Mouse (Mus musculus) CH12.LX (cell line): Measurements from ENCODE around the gene Sf3a3. TPM values are rescaled to one million over a fixed set of nuclear protein-coding genes. Genes with fewer than 3 reads are reported as not detected.
"Not testable (repeated sequence)": the region's sequence is repeated elsewhere in the genome, so short reads cannot be mapped to it uniquely, and the experiment has no call there.

Experiments used
- DNase-seq: peaks from one replicate; pipeline ENCODE4 v3.0.0-alpha.2; 2013; ENCODE audit errors: extremely low read depth
- H3K27ac ChIP-seq: 2 replicates; pipeline ENCODE4 v1.5.1; 2012; ENCODE audit warnings: low read depth, mild to moderate bottlenecking, control low read depth, moderate library complexity; ENCODE audit not compliant: insufficient read depth
- H3K27me3 ChIP-seq: replicated peaks from 2 replicates; pipeline ENCODE3; 2012; ENCODE audit warnings: inconsistent platforms
- H3K36me3 ChIP-seq, 2 experiments: replicated peaks in 1 of 2; 2 replicates each; pipeline versions ENCODE3 to v1.6.1; 2012; ENCODE audit warnings: inconsistent platforms in 1 of 2, low read length in 1 of 2, mild to moderate bottlenecking in 1 of 2, mixed read lengths in 1 of 2, moderate library complexity in 1 of 2; ENCODE audit not compliant: control insufficient read depth in 1 of 2, insufficient read depth in 1 of 2
- H3K4me1 ChIP-seq, 2 experiments: 2 replicates each; pipeline ENCODE4 v1.6.1; 2012; ENCODE audit warnings: inconsistent platforms in 1 of 2, moderate library complexity in 1 of 2; ENCODE audit not compliant: insufficient read depth in 2 of 2, control insufficient read depth in 1 of 2
- H3K4me2 ChIP-seq: 2 replicates; pipeline ENCODE4 v1.6.1; 2012; ENCODE audit warnings: low read depth, mild to moderate bottlenecking, control low read depth; ENCODE audit not compliant: poor library complexity, insufficient read depth, severe bottlenecking
- H3K4me3 ChIP-seq, 3 experiments: fragments of 150-350 bp in 1 of 3; sonication (generic) in 1 of 3; replicated peaks in 1 of 3; 2 replicates each; pipeline versions ENCODE3 to v1.5.1; 2011 to 2012; ENCODE audit warnings: low read depth in 2 of 3, low read length in 2 of 3, mild to moderate bottlenecking in 2 of 3, moderate library complexity in 2 of 3, control low read depth in 1 of 3, improper control_type of control experiment in 1 of 3, inconsistent platforms in 1 of 3, mixed read lengths in 1 of 3; ENCODE audit not compliant: poor library complexity in 1 of 3
- H3K79me2 ChIP-seq: replicated peaks from 2 replicates; pipeline ENCODE4 v1.6.1; 2012; ENCODE audit warnings: mild to moderate bottlenecking, moderate library complexity; ENCODE audit not compliant: control insufficient read depth, poor library complexity, insufficient read depth, severe bottlenecking; ENCODE audit errors: extremely low read depth
- H3K9ac ChIP-seq: 2 replicates; pipeline ENCODE4 v1.6.1; 2012; ENCODE audit warnings: low read depth, mild to moderate bottlenecking, control low read depth, moderate library complexity; ENCODE audit not compliant: insufficient read depth
- H3K9me3 ChIP-seq: replicated peaks from 2 replicates; pipeline ENCODE3; 2012; ENCODE audit warnings: low read length, inconsistent platforms, mixed read lengths
- BHLHE40 ChIP-seq: IDR thresholded peaks from 2 replicates; pipeline ENCODE4 v1.6.1; 2011; ENCODE audit warnings: mild to moderate bottlenecking, low read depth, low read length, improper control_type of control experiment
- CHD1 ChIP-seq: IDR thresholded peaks from 2 replicates; pipeline ENCODE4 v1.6.1; 2012; ENCODE audit warnings: low read depth, low read length, improper control_type of control experiment, inconsistent platforms
- E2F4 ChIP-seq: IDR thresholded peaks from 2 replicates; pipeline ENCODE4 v1.6.1; 2011; ENCODE audit warnings: low read depth, low read length, improper control_type of control experiment; ENCODE audit not compliant: insufficient replicate concordance
- ETS1 ChIP-seq: conservative IDR thresholded peaks from 2 replicates; pipeline ENCODE4 v1.6.1; 2012; ENCODE audit warnings: low read depth, mild to moderate bottlenecking, inconsistent platforms, low read length, improper control_type of control experiment, moderate library complexity
- HCFC1 ChIP-seq: IDR thresholded peaks from 2 replicates; pipeline ENCODE4 v1.6.1; 2012; ENCODE audit warnings: low read depth, mild to moderate bottlenecking, inconsistent platforms, low read length, improper control_type of control experiment
- IRF4 ChIP-seq: IDR thresholded peaks from 2 replicates; pipeline ENCODE4 v1.6.1; 2014; ENCODE audit warnings: low read depth, mild to moderate bottlenecking, inconsistent platforms, low read length, improper control_type of control experiment
- JUN ChIP-seq: IDR thresholded peaks from 2 replicates; pipeline ENCODE4 v1.6.1; 2011; ENCODE audit warnings: low read depth, mild to moderate bottlenecking, low read length, improper control_type of control experiment, moderate library complexity; ENCODE audit not compliant: insufficient read depth
- JUND ChIP-seq: conservative IDR thresholded peaks from 2 replicates; pipeline ENCODE4 v1.6.1; 2011; ENCODE audit warnings: low read depth, low read length, improper control_type of control experiment
- KAT2A ChIP-seq: IDR thresholded peaks from 2 replicates; pipeline ENCODE4 v1.6.1; 2012; ENCODE audit warnings: low read length, improper control_type of control experiment, inconsistent platforms; ENCODE audit not compliant: insufficient replicate concordance
- MAFK ChIP-seq: IDR thresholded peaks from 2 replicates; pipeline ENCODE4 v1.6.1; 2011; ENCODE audit warnings: low read length, improper control_type of control experiment; ENCODE audit not compliant: insufficient replicate concordance
- MAX ChIP-seq: IDR thresholded peaks from 2 replicates; pipeline ENCODE4 v1.6.1; 2011; ENCODE audit warnings: low read length, improper control_type of control experiment
- MAZ ChIP-seq: IDR thresholded peaks from 2 replicates; pipeline ENCODE4 v1.6.1; 2012; ENCODE audit warnings: low read depth, mild to moderate bottlenecking, inconsistent platforms, low read length, improper control_type of control experiment, moderate library complexity
- MEF2A ChIP-seq: IDR thresholded peaks from 2 replicates; pipeline ENCODE4 v1.6.1; 2014; ENCODE audit warnings: low read depth, mild to moderate bottlenecking, inconsistent platforms, low read length, improper control_type of control experiment, borderline replicate concordance
- MYC ChIP-seq: IDR thresholded peaks from 2 replicates; pipeline ENCODE4 v1.6.1; 2011; ENCODE audit warnings: low read depth, mild to moderate bottlenecking, improper control_type of control experiment, low read length
- NELFE ChIP-seq: IDR thresholded peaks from 2 replicates; pipeline ENCODE4 v1.6.1; 2011; ENCODE audit warnings: low read depth, low read length, improper control_type of control experiment
- NRF1 ChIP-seq: IDR thresholded peaks from 2 replicates; pipeline ENCODE4 v1.6.1; 2014; ENCODE audit warnings: low read depth, mild to moderate bottlenecking, inconsistent platforms, low read length, improper control_type of control experiment, moderate library complexity
- PAX5 ChIP-seq: IDR thresholded peaks from 2 replicates; pipeline ENCODE4 v1.6.1; 2012; ENCODE audit warnings: low read length, inconsistent platforms, mixed read lengths
- POLR2A ChIP-seq: IDR thresholded peaks from 2 replicates; pipeline ENCODE4 v1.6.1; 2011; ENCODE audit warnings: low read depth, mild to moderate bottlenecking, improper control_type of control experiment, low read length
- RAD21 ChIP-seq: IDR thresholded peaks from 2 replicates; pipeline ENCODE4 v1.6.1; 2011; ENCODE audit warnings: low read depth, mild to moderate bottlenecking, low read length, improper control_type of control experiment, moderate library complexity
- RCOR1 ChIP-seq: conservative IDR thresholded peaks from 2 replicates; pipeline ENCODE4 v1.6.1; 2012; ENCODE audit warnings: low read depth, mild to moderate bottlenecking, inconsistent platforms, low read length, improper control_type of control experiment
- SIN3A ChIP-seq: IDR thresholded peaks from 2 replicates; pipeline ENCODE4 v1.6.1; 2012; ENCODE audit warnings: low read length, improper control_type of control experiment, inconsistent platforms
- SMC3 ChIP-seq: IDR thresholded peaks from 2 replicates; pipeline ENCODE4 v1.6.1; 2011; ENCODE audit warnings: low read depth, low read length, improper control_type of control experiment
- TBP ChIP-seq: conservative IDR thresholded peaks from 2 replicates; pipeline ENCODE4 v1.6.1; 2011; ENCODE audit warnings: low read depth, low read length, improper control_type of control experiment
- TCF12 ChIP-seq: IDR thresholded peaks from 2 replicates; pipeline ENCODE4 v1.6.1; 2014; ENCODE audit warnings: low read depth, mild to moderate bottlenecking, inconsistent platforms, low read length, improper control_type of control experiment
- USF1 ChIP-seq: IDR thresholded peaks from 2 replicates; pipeline ENCODE4 v1.6.1; 2014; ENCODE audit warnings: low read depth, mild to moderate bottlenecking, inconsistent platforms, low read length, improper control_type of control experiment
- ZC3H11A ChIP-seq: IDR thresholded peaks from 2 replicates; pipeline ENCODE4 v1.6.1; 2012; ENCODE audit warnings: low read depth, mild to moderate bottlenecking, inconsistent platforms, low read length, improper control_type of control experiment
- ZKSCAN1 ChIP-seq: IDR thresholded peaks from 2 replicates; pipeline ENCODE4 v1.6.1; 2012; ENCODE audit warnings: low read depth, inconsistent platforms, low read length, improper control_type of control experiment, borderline replicate concordance
- ZMIZ1 ChIP-seq: IDR thresholded peaks from 2 replicates; pipeline ENCODE4 v1.6.1; 2012; ENCODE audit warnings: low read depth, mild to moderate bottlenecking, inconsistent platforms, low read length, improper control_type of control experiment
- ZNF384 ChIP-seq: IDR thresholded peaks from 2 replicates; pipeline ENCODE4 v1.6.1; 2012; ENCODE audit warnings: low read depth, low read length, improper control_type of control experiment, inconsistent platforms
- dilution Hi-C: fragments of 300-500 bp; cut with MboI; formaldehyde crosslinking; loops from 2 replicates; pipeline ENCODE4 v1.14.3; 2020; ENCODE audit warnings: low sequenced_read_pairs; ENCODE audit not compliant: extremely low pct_unique_long_range_greater_than_20kb, extremely low pct_ligation_motif_present
- in situ Hi-C: fragments of 300-500 bp; cut with MboI; formaldehyde crosslinking; loops from 3 replicates; pipeline ENCODE4 v1.14.3; 2019; ENCODE audit warnings: low sequenced_read_pairs, low pct_ligation_motif_present, low pct_unique_long_range_greater_than_20kb, mixed read lengths
- polyA plus RNA-seq: library from polyadenylated mRNA; unstranded; fragments of >175 nt; gene quantifications from 2 replicates; pipeline ENCODE4 v1.2.1, GENCODE M21; 2012; ENCODE audit warnings: low read depth; ENCODE audit not compliant: insufficient read length
- total RNA-seq, 2 experiments: library from RNA; depleted of rRNA; stranded (reverse); fragments of 300-350 nt in 1 of 2; fragments of >200 nt in 1 of 2; gene quantifications; 2 replicates each; pipeline ENCODE4 v1.2.3; 2012 to 2014

Gene Sf3a3
- total and polyA plus RNA-seq, 3 experiments = 100 to 134 (median 122) TPM

DNA sequence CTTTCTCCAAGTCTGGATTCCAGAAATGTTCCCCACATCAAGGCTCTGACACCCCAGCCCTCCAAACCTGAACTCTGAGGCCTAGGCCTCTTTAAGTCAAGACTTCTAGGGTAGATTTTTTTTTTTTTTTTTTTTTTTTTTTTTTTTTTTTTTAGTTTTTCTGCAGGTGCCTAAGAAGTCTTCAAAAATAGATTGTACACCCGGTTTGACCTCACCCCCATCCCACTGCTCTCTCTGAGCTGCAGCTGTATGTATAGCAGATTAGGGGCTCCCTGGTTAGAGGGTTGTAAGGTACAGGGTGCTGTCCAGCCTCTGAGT lies 6.4 kb upstream of the Sf3a3 start:
- H3K9me3 ChIP-seq, dilution Hi-C loops, DNase-seq, H3K79me2 ChIP-seq, H3K4me3 ChIP-seq, H3K27me3 ChIP-seq: not testable (repeated sequence)
- in situ Hi-C loops = loop anchor here (10.0 kb wide), 1 partner anchor 357 kb away; the partner anchor contains the start of genes Dnali1 and Snip1
- Histone ChIP-seq H3K4me1 (peaks cover 40 to 72% of the 10 kb centered on the region in 2 experiments), H3K4me2 (peak overlapping the region; percentile 58; the same call in 1 of the 2 replicates), H3K36me3 (peaks cover 17 to 24% of the 10 kb centered on the region in 2 experiments), H3K27ac (peak overlapping the region; percentile 90), H3K9ac (peak overlapping the region; percentile 70)
- TF ChIP-seq ZNF384 = peak; percentile 91
- peak; percentile 21; the same call in 1 of the 2 replicates for TF ChIP-seq BHLHE40
- 0 out of 2 replicates have a peak, but pooled peaks have one; percentile 49 for TF ChIP-seq ETS1

DNA sequence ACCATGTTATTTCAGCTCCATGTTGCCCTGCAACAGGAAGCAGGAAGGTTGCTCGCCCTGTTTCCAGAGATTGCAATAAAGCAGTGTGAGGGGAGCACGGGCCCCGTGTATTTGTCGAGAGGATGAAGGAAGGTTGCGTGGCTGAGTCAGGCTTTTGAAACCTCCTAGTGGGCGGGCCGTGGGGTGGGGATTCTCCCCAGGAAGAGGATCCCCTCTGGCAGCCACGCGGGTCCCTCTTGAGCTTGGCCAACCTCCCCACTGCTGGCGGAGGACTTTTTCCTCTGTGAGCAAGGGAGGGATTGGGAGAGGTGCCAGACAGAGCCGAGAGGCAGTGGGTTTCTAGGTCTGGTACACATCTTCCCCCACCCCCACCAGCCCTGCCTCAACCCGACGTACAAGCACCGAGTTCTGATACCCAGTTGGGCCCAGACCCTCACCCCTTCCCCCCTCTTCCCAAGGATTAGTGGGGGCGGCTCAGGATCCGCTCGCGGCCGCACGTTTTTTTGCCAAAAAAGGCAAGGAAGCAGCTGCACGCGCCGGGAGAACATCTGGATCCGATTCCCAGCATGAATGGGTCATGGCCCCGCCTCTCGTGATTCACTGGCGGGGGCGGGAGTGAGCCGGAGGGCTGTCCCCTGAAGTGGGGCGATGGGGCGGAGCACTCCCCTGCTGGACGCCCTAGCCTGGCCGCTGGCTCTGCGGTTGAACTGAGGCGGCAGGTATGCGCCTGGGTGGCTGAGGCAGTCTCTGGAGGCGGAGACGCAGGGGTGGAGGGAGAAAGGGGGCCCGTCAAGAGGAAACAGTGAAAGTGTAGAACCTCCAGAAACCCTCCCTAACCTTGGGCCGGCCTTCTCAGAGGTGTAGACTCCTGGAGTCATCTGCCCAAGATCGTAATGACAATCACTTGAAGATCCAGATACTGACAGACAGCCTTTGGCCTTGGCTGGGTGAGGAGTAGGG lies 5.8 kb upstream of the Sf3a3 start:
- Histone ChIP-seq H3K36me3 (peaks cover 17 to 24% of the 10 kb centered on the region in 2 experiments), H3K9ac (peak overlapping the region; percentile 70), H3K4me3 (peak overlapping the region; percentile 16 to 53 (median 51)), H3K4me2 (peak overlapping the region; percentile 58), H3K27ac (peak overlapping the region; percentile 90), H3K27me3 (no peaks in the 10 kb centered on the region), H3K4me1 (peaks cover 34 to 70% of the 10 kb centered on the region in 2 experiments), H3K79me2 (no peaks in the 10 kb centered on the region), H3K9me3 (no peaks in the 10 kb centered on the region)
- peak; percentile 94 for DNase-seq
- in situ Hi-C loops (loop anchor here (10.0 kb wide), 1 partner anchor 356 kb away; the partner anchor contains the start of genes Dnali1 and Snip1), dilution Hi-C loops (no loop called here)
- peak; percentile 79 for TF ChIP-seq TCF12
- peak; percentile 61 for TF ChIP-seq IRF4
- no peak for TF ChIP-seq KAT2A
- no peak for TF ChIP-seq USF1
- TF ChIP-seq ETS1 = peak; percentile 23
- peak; percentile 75 for TF ChIP-seq MEF2A
- peak; percentile 22 for TF ChIP-seq SIN3A
- TF ChIP-seq ZC3H11A = no peak
- no peak for TF ChIP-seq JUND
- TF ChIP-seq SMC3 = no peak; the same call in 1 of the 2 replicates
- no peak for TF ChIP-seq JUN
- TF ChIP-seq ZKSCAN1 = no peak
- TF ChIP-seq MYC = peak; percentile 67; the same call in 1 of the 2 replicates
- TF ChIP-seq CHD1 = no peak
- 0 out of 2 replicates have a peak, but pooled peaks have one; percentile 15 for TF ChIP-seq MAX
- no peak for TF ChIP-seq ZMIZ1
- no peak for TF ChIP-seq RCOR1
- peak; percentile 80 for TF ChIP-seq MAZ
- peak; percentile 31; the same call in 1 of the 2 replicates for TF ChIP-seq MAFK
- TF ChIP-seq ZNF384 = no peak
- no peak; the same call in 1 of the 2 replicates for TF ChIP-seq RAD21
- TF ChIP-seq E2F4 = no peak
- TF ChIP-seq HCFC1 = peak; percentile 21; the same call in 1 of the 2 replicates
- peak; percentile 62; the same call in 1 of the 2 replicates for TF ChIP-seq POLR2A
- TF ChIP-seq NRF1 = 0 out of 2 replicates have a peak, but pooled peaks have one; percentile 32
- TF ChIP-seq TBP = peak; percentile 39; the same call in 1 of the 2 replicates
- TF ChIP-seq NELFE = peak; percentile 54
- no peak for TF ChIP-seq PAX5
